Mouse (Mus musculus) lung, embryonic 16.5 days (tissue): Measurements from ENCODE around the gene Cradd. TPM values are rescaled to one million over a fixed set of nuclear protein-coding genes. Genes with fewer than 3 reads are reported as not detected.

Experiments used
- ATAC-seq: fragments of 200-750 bp; cut with Nextera tagmentation; 2 replicates; pipeline ENCODE4 v1.8.0; 2017; ENCODE audit warnings: low read depth, mild to moderate bottlenecking, moderate library complexity
- H3K27ac ChIP-seq: fragments of 300-500 bp; sonication (generic); 2 replicates; pipeline ENCODE4 v1.5.1; 2014; ENCODE audit warnings: mild to moderate bottlenecking, control low read depth, low read length
- H3K27me3 ChIP-seq: fragments of 300-500 bp; sonication (generic); 2 replicates; pipeline ENCODE4 v1.6.1; 2014; ENCODE audit warnings: low read depth, low read length, mixed read lengths; ENCODE audit not compliant: control insufficient read depth, insufficient read depth
- H3K36me3 ChIP-seq: fragments of 300-500 bp; sonication (generic); 2 replicates; pipeline ENCODE4 v1.6.1; 2014; ENCODE audit warnings: low read length; ENCODE audit not compliant: control insufficient read depth, insufficient read depth
- H3K4me1 ChIP-seq: fragments of 300-500 bp; sonication (generic); replicated peaks from 2 replicates; pipeline ENCODE4 v1.6.1; 2014; ENCODE audit warnings: low read length, mixed read lengths; ENCODE audit not compliant: control insufficient read depth, insufficient read depth
- H3K4me2 ChIP-seq: fragments of 300-500 bp; sonication (generic); 2 replicates; pipeline ENCODE4 v1.6.1; 2014; ENCODE audit warnings: low read depth, low read length, control low read depth
- H3K4me3 ChIP-seq: fragments of 300-500 bp; sonication (generic); 2 replicates; pipeline ENCODE4 v1.5.1; 2014; ENCODE audit warnings: mild to moderate bottlenecking, low read length, control low read depth
- H3K9ac ChIP-seq: fragments of 300-500 bp; sonication (generic); 2 replicates; pipeline ENCODE4 v1.6.1; 2014; ENCODE audit warnings: low read length, control low read depth
- H3K9me3 ChIP-seq: fragments of 300-500 bp; sonication (generic); 2 replicates; pipeline ENCODE4 v1.6.1; 2016; ENCODE audit warnings: low read length; ENCODE audit not compliant: control insufficient read depth
- WGBS: fragments of 180-500 bp; shearing (Covaris S2); extraction: QIAGEN DNeasy Blood & Tissue Kit; methylation state at CpG from one replicate; pipeline ENCODE4 v1.1.7; 2014; 5-methylcytosine and 5-hydroxymethylcytosine counted together
- polyA plus RNA-seq: library from polyadenylated mRNA; unstranded; fragments of >200 nt; fragmentation: Nextera tagmentation; extraction: Ambion mirVana; gene quantifications from 2 replicates; pipeline ENCODE4 v1.2.1, GENCODE M21; 2015

Cradd gene
- polyA plus RNA-seq, 1 experiment from 2014 or later, result 12.0 TPM

- Histone ChIP-seq H3K4me1 (peaks cover 23% of the 10 kb centered on the region), H3K27ac (peak overlapping the region; percentile 49; the same call in 1 of the 2 replicates), H3K27me3 (no peaks in the 10 kb centered on the region), H3K9me3 (no peaks in the 10 kb centered on the region), H3K9ac (no peak overlapping the region), H3K4me2 (no peak overlapping the region), H3K36me3 (no peaks in the 10 kb centered on the region), H3K4me3 (no peak overlapping the region)
- 33% methylated on average over 2 of the region's 2 CpGs for WGBS
- no peak for ATAC-seq
Observed at GRCm38 (mm10) chr10:95246696-95247095, 77.2 kb downstream of the Cradd start.

DNA sequence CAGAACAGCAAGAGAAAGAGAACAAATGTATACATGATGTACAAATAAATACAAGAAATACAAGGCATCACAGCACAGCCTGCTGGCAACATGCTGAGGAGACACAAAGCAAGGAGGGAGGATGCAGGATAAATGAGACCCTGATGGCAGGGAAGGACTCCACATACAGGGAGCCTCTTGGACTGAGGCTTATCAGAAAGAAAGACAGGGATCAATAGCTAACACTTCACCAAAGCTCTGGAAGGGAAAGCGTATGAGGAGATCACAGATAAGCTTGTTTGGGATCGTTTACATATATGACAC, 78.3 kb downstream of the Cradd start:
- no peak overlapping the region for H3K9ac ChIP-seq
- peak; percentile 55 for ATAC-seq
- H3K9me3 ChIP-seq, result no peaks in the 10 kb centered on the region
- H3K36me3 ChIP-seq, result no peaks in the 10 kb centered on the region
- H3K4me1 ChIP-seq, result peaks cover 20% of the 10 kb centered on the region
- H3K27me3 ChIP-seq, result no peaks in the 10 kb centered on the region
- no peak overlapping the region for H3K4me3 ChIP-seq
- H3K4me2 ChIP-seq, result no peak overlapping the region
- H3K27ac ChIP-seq, result 0 out of 2 replicates have a peak overlapping the region, but pooled peaks have one; percentile 7
- WGBS, result 43% methylated on average over 2 of the region's 2 CpGs

DNA sequence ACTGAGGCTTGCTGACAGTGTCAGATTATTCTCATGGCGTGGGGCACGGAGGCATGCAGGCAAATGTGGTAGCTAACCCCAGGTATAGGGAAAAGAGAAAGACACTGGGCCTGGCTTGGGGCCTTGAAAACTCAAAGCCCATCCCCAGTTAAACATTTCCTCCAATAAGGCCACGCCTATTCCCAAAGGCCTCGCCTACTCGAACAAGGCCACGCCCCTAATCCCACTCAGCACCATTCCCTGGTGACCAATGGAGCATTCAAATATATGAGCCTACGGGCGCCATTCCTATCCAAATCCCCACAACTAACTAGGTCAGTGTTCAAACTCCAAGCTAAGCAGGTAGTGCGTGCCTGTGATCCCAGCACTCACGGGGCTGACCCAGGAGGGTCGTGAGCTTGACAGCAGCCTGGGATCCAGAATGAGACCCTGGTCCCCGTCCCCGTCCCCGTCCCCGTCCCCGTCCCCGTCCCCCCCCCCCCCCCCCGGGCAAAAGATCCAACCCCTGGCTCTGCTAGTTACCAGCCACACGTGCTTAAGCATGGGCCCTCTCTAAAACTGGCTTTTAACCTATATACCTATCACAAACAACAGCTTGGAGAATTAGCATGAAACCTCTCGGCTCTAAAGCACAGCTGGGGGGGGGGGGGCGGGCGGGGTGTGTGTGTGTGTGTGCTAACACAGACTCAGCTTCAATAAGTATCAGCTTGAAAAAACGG, 78.8 kb downstream of the Cradd start:
- no peak overlapping the region for H3K27ac ChIP-seq
- no peak overlapping the region for H3K4me3 ChIP-seq
- peaks cover 17% of the 10 kb centered on the region for H3K4me1 ChIP-seq
- WGBS, result 51% methylated on average over 21 of the region's 23 CpGs
- H3K4me2 ChIP-seq, result no peak overlapping the region
- no peaks in the 10 kb centered on the region for H3K27me3 ChIP-seq
- no peak overlapping the region for H3K9ac ChIP-seq
- H3K9me3 ChIP-seq, result no peaks in the 10 kb centered on the region
- H3K36me3 ChIP-seq, result no peaks in the 10 kb centered on the region
- no peak for ATAC-seq

DNA sequence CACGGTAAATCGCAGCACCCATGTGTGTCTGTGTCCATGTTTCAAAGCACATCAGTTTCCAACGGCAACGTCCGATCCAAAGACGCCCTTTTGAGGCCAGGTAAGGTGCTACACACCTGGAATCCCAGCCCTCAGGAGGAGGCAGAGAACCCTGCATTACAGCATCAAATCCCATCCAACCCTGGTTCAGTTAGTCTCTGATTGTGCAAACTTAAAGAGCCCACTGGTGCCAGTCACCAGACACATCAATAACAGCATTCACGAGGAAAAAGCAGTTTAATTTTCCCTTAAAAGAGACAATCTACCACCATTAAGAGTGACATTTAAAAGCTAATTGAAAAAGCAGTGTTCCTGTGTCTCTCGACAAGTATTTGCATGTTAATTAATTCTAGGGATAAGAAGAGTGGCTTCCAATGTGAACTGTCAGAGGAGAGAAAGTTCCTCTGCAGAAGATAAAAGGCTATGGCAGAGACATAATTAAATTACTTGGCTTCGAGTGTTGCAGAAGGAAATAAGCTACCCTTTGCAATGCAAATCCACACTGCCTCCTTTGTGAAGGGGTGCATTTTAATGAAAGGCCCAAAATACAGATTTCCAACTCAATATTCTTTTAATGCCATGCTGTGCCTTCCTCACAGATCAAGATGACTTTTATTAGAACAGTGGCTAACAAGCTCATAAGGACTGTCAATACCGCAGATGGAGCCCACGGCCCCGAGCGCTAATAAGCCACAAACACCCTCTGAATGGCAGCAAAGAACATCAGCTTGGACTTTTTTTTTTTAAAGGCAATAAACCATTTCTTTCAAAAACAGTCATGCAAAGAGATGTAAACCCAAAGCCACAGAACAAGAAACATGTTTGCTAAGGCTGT, 84.5 kb downstream of the Cradd start:
- Histone ChIP-seq H3K9ac (no peak overlapping the region), H3K4me1 (peaks cover 4% of the 10 kb centered on the region; the same call in 1 of the 2 replicates), H3K27ac (no peak overlapping the region), H3K27me3 (no peaks in the 10 kb centered on the region), H3K36me3 (no peaks in the 10 kb centered on the region), H3K4me2 (no peak overlapping the region), H3K4me3 (no peak overlapping the region), H3K9me3 (no peaks in the 10 kb centered on the region)
- WGBS, result 67% methylated on average over 13 of the region's 13 CpGs
- no peak for ATAC-seq

GRCm38 (mm10) chr10:95238667-95239066, 85.3 kb downstream of the Cradd start:
- peaks cover 4% of the 10 kb centered on the region; the same call in 1 of the 2 replicates for H3K4me1 ChIP-seq
- WGBS, result 65% methylated on average over 2 of the region's 2 CpGs

GRCm38 (mm10) chr10:95236226-95236625, 87.7 kb downstream of the Cradd start:
- H3K36me3 ChIP-seq, result no peaks in the 10 kb centered on the region
- no peak for ATAC-seq
- no peak overlapping the region for H3K9ac ChIP-seq
- 49% methylated on average over 8 of the region's 8 CpGs for WGBS
- no peak overlapping the region for H3K27ac ChIP-seq
- H3K27me3 ChIP-seq, result no peaks in the 10 kb centered on the region
- no peak overlapping the region for H3K4me3 ChIP-seq
- H3K4me1 ChIP-seq, result peaks cover 14% of the 10 kb centered on the region
- no peak overlapping the region for H3K4me2 ChIP-seq
- H3K9me3 ChIP-seq, result no peaks in the 10 kb centered on the region

More at GRCm38 (mm10) chr10:95238667-95239066, 85.3 kb downstream of the Cradd start:
- no peak overlapping the region for H3K4me3 ChIP-seq
- no peak overlapping the region for H3K4me2 ChIP-seq
- no peaks in the 10 kb centered on the region for H3K27me3 ChIP-seq
- H3K27ac ChIP-seq, result no peak overlapping the region
- H3K9ac ChIP-seq, result no peak overlapping the region
- H3K9me3 ChIP-seq, result no peaks in the 10 kb centered on the region
- ATAC-seq, result no peak
- H3K36me3 ChIP-seq, result no peaks in the 10 kb centered on the region

GRCm38 (mm10) chr10:95234661-95235060, 89.3 kb downstream of the Cradd start:
- H3K4me1 ChIP-seq, result peaks cover 14% of the 10 kb centered on the region
- no peak overlapping the region for H3K27ac ChIP-seq
- H3K27me3 ChIP-seq, result no peaks in the 10 kb centered on the region
- H3K9me3 ChIP-seq, result no peaks in the 10 kb centered on the region
- WGBS, result 61% methylated on average over 3 of the region's 3 CpGs
- H3K4me2 ChIP-seq, result no peak overlapping the region
- H3K4me3 ChIP-seq, result no peak overlapping the region
- no peaks in the 10 kb centered on the region for H3K36me3 ChIP-seq
- no peak for ATAC-seq
- H3K9ac ChIP-seq, result no peak overlapping the region

GRCm38 (mm10) chr10:95233044-95233443, 90.9 kb downstream of the Cradd start:
- Histone ChIP-seq H3K9ac (no peak overlapping the region), H3K36me3 (no peaks in the 10 kb centered on the region), H3K4me2 (no peak overlapping the region), H3K27me3 (no peaks in the 10 kb centered on the region), H3K27ac (peak overlapping the region; percentile 76), H3K4me3 (no peak overlapping the region), H3K4me1 (peaks cover 14% of the 10 kb centered on the region), H3K9me3 (no peaks in the 10 kb centered on the region)
- peak; percentile 29; the same call in 1 of the 2 replicates for ATAC-seq
- WGBS, result 46% methylated on average over 10 of the region's 10 CpGs

DNA sequence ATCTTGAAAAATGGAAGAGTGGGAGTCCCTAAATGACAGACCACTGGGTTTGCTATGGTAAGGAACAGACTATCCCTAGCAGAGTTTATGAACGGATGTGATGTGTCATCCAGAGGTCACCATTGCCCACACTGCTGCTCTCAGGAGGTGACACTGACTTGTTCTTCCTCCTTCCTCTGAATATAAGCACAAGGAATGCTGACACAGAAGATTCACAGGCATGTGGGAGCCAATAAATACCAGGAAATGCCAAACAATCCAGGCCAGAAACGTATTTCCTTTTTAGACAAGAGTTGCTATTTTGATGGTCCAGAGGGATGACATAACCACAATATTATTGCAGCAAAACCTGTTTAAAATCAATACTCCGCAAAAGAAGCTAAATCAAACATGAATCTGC, 91.4 kb downstream of the Cradd start:
- peak; percentile 82 for ATAC-seq
- Histone ChIP-seq H3K27me3 (no peaks in the 10 kb centered on the region), H3K4me2 (no peak overlapping the region), H3K4me3 (no peak overlapping the region), H3K36me3 (no peaks in the 10 kb centered on the region), H3K4me1 (peaks cover 14% of the 10 kb centered on the region), H3K9me3 (no peaks in the 10 kb centered on the region), H3K27ac (peak overlapping the region; percentile 76), H3K9ac (no peak overlapping the region)
- 36% methylated on average over 3 of the region's 3 CpGs for WGBS
